Mouse (Mus musculus): ENCODE results near the gene Adprhl1.

Adprhl1 gene

DNA sequence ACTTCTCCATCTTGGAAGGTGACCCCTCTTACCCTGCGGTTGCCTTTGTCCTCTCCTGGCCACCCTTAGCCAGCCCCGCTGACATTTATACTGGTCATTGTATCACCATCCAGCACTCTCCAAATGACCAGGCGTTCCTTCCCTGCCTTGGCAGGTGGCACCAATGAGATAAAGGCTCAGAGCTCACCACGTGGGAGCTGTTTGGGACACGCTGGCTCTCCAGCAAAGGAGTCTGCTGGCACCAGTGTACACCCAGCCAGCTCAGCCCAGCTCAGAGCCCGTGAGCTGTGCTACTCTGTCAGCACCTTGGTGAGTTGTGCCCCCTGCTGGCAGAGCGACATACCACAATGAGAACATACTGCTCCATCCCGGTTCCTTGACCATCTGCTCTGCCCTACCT, at the start of gene Adprhl1:
Gene Adprhl1, minus strand, starts transcription at position 144 of the 400 bp plus-strand sequence.
- peak; percentile 69 for DNase-seq (ENCODE audit: low spot score)

DNA sequence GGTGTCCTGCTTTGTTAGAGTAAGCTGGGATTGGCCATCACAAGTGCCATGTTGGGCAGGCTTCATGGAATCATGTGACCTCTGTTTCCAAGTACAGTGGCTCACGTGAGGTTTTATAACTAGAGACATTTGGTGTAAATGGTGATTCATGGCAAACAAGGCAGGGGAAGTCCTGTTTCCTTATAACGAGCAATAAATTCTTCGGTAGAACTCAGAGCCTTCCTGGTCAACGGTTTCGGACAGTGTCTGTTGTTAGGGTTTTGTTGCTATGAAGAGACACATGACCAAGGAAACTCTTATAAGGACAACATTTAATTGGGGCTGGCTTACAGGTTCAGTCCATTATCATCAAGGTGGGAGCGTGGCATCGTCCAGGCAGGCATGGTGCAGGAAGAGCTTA, 47.1 kb upstream of the Adprhl1 start:
- DNase-seq (ENCODE audit: low spot score): no peak

DNA sequence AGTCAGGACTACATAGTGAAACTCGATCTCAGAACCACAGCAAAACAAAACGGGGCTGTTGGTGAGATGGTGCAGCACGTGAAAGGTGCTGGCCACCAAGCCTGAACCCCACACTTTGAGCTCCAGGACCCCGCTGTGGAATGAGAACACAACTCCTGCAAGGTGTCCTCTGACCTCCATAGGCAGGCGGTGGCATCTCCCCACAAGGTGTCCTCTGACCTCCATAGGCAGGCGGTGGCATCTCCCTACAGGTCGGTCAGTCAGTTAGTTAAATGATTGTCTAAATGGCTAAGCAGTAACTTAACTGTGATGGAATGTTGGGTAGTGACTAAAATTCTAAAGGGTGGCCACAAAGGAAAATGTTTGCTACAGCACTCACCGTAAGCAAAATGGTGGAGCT, 45.6 kb upstream of the Adprhl1 start:
- no peak for DNase-seq (ENCODE audit: low spot score)

DNA sequence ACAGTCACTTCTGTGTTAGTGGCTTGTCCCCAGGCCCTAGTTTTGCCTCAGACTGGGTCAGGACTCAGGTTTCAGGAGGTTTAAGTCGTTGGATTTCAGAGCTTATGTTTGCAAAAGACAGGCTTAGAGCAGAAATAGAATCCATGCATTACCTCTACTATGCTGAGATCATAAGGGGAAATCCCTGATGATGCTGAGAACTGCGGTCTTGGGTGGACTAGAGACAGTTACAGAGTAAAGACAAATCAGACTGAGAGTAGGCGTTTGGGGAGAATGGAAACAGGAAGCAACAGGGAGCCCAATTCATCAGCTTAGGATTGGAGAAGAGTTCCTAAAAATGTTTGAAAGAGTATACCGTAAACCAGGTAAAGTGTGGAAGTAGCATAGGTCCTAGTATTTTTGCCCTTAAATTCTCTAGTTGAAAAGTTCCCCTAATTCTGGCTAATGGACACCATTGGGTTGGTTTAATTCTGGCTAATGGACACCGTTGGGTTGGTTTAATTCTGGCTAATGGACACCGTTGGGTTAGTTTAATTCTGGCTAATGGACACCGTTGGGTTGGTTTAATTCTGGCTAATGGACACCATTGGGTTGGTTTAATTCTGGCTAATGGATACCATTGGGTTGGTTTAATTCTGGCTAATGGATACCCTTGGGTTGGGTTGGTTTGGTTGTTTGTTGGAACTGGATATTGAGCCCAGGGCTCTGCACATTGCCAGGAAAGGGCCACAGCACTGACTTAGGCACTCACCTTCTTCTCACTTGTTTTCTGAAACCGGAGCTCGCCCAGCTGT, 39.9 kb upstream of the Adprhl1 start:
- no peak for DNase-seq (ENCODE audit: low spot score)

DNA sequence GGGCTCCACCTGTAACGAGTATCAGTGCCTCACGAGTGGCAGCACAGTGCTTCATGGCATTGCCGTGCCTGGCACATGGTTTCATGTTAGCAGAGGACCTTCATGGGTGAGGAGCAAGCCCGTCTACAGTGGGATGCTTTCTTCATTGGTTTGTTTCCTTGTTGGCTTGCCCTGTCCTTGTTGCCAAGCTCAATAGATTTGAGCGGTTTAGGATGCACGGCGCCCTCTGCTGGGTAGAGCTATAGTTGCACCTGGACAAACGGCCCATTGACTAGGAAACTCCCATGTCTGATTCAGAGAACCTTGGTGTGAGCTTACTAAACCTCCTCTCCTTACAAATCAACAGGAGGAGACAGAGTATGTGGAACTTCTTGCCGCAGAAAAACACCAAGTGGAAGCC, 38.4 kb upstream of the Adprhl1 start:
- peak; percentile 61 for DNase-seq (ENCODE audit: low spot score)

DNA sequence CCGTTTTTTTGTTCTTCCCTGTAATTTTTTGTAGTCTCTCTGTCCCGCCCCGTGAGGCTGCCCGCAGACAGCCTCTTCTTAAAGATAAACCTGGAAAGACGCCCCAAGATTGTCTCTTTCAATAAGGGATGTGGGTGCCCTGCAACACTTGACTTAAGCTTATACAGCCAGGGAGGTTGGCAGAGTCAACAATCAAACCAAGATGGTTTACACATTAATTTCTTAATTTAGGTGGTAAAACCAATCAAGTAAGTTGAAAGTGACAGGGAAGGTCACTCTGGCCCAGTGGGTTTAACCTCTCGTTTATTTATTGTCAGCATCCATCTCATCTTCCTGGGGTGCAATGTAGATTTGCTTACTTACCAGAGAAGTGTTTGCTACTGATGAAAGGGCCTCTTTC, 34.7 kb upstream of the Adprhl1 start:
- DNase-seq (ENCODE audit: low spot score): no peak

DNA sequence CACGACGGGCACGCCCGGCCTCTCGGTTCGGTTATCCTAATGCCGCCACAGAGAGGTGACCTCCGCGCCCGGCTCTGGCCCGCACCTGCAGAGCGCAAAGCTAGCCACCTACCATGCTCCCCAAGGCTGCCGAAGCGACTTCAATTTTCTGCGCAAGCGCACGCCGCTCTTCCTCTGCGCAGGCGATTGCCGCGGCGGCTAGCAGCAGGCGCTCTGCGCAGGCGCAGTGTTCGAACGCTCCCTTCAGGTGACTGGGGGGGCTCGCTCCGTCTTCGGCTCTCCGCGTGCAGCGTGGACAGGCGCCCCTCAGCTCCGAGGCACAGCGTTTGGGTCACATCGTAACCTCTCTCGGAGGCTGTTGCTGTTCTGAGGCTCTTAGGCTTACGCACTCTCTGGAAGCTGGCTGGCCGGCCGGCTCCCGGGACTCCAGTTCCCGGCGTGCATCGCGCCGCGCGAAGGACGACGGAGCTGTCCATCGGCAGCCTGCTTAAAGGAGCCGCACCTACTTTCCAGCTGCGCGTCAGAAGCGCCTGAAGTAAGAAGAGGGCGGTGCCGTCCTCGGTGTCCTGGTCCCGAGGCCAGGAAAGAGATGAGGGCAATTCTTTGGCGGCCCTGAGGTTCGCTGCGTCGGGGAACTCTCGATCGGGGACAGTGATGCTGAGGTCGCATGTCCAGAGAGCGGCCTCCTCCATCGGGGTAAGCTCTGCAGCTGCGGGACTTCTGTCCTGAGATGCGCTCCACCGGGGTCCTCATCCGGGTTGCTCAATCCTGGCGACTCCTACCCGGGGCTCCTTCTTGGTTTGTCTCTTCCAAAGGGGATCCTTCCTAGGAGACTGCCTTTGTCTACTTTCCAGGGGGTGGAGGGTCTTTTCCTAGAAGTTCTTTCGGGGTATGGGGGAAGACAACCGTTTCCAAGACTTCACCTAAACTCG, 34.0 kb upstream of the Adprhl1 start, which contains the start of the genes Dcun1d2 and Tmco3:
Gene Dcun1d2, minus strand, starts transcription at position 440 of the 932 bp plus-strand sequence.
Gene Tmco3, plus strand, starts transcription at position 499 of the 932 bp plus-strand sequence.
- DNase-seq (ENCODE audit: low spot score): peak; percentile 91

DNA sequence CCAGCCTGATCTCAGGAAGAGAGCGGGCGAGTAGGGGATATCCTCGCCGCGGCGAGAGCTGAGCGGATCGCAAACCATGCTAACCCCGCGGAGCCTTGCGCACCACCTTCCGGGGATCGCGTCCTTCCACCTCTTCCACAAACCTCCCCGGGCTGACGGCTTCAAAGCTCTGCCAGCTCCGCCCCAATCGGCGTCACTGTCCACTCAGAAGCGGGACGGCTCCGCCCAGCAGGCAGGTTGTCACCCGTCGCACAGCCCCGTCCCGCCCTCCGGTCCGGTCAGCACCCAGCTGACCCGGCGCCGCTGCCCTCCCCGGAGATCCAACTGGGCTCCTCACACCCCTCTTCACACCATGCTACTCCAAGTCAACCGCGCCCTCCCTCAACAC, 33.3 kb upstream of the Adprhl1 start:
- peak; percentile 59 for DNase-seq (ENCODE audit: low spot score)

DNA sequence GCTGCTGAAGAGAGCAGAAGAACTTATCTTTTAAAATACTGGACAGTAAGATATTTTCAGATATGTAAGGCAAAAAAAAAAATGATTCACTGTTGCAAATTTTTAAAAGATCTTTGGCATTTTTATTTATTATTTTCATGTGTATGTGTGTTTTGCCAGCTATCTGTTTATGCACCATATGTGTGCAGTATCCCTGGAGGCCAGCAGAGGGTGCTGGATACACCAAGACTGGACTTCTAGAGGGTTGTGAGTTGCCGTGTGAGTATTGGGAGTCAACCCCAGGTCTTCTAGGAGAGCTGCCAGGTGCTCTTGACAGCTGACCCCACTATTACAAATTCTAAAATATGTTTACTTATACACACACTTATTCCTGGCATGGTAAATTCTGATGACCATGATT, 29.2 kb upstream of the Adprhl1 start:
- no peak for DNase-seq (ENCODE audit: low spot score)

DNA sequence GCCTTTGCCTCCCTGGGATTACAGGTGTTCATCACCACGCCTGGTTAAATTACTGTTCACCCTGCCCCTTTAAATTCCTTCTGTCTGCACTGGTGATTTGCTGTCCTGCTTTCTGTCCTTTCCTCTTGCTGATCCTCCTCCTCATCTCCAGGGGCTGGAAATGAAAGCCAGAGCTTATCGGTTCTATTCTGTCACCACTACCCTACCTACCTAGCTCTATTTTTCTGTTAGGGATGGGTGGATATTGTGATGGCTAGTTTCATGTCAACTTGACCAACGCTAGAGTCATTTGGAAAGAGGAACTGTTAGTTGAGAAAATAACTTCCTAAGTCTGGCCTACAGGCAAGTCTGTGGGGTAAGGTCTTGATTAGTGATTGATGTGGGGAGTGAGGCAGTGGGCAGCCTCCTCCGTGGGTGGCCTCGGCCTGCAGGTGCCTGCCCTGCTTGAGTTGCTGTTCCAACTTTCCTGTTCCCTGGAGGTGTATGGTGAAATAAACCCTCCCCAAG, 23.0 kb upstream of the Adprhl1 start:
- DNase-seq (ENCODE audit: low spot score): no peak

DNA sequence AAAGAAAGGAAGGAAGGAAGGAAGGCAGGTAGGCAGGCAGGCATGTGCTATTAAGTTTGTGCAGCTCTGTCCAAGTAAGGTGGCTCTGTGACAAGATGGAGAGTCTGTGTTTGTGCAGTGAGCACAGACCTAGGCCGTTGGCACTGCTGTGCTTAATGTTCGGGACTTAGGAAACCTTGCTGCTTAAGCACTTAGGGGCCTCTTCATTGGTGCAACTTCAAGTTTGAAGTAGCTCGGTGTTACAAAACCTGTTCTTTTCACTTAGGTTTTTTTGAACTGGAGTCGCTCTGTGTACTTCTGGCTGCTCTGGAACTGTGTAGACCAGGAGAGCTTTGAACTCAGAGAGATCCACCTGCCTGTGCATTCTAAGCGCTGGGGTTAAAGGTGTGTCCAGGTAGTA, 18.9 kb upstream of the Adprhl1 start:
- no peak for DNase-seq (ENCODE audit: low spot score)

DNA sequence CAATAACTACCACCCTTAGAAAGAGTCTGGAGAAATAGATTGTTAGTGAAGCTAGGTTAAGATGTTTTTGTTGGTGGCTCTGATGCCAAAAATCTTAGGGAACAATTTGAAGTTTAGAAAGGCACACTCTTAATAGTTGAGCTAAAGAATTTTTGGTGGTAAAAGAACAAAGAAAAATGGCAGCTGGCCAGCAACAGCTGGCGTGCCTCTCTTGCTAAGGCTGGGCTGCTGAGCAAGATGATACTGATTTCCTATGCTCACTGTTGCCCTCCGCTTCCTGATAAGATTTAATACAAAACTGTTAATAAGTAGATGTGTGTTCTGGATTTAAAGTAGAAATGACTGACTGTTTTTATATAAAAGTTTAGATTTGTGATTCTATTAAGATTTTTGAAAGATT, 13.6 kb upstream of the Adprhl1 start:
- no peak for DNase-seq (ENCODE audit: low spot score)

DNA sequence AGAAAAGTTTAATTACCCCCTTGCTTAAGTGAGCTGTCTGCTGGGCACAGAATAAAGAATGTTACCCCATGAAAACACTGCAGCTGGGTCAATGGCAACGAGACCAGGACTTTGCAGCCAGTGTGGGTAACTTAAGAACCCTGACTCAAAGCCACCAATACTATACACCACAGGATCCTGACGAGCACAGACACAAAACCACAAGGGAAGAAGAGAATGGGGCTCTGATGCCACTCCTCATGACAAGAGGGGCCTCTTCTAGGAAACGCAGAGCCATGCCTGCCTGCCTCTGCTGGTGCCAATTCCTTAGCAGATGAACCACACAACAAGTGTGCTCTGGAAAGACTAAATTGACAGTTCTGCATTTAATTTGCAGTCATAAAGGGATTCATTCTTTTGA, 9.4 kb upstream of the Adprhl1 start:
- no peak for DNase-seq (ENCODE audit: low spot score)

DNA sequence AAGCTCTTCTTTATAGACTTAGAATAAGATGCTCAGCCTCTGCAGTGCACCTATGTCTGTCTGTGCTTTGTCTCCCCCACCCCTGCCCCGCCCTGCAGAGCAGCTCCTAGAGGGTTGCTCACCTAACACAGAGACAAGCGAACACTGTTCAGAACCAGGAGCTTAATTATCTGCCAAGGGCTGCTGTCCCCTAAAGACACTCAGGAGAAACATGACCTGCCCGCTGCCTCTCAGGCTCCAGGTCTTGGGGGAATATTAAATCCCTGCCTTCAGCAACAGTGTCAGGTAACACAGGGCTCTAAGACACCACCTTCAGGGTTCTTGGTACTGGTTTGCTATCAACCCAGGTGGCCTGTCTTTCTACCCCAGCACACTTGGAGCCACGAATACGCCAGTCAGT, 549 bp downstream of the Adprhl1 start:
- no peak for DNase-seq (ENCODE audit: low spot score)

DNA sequence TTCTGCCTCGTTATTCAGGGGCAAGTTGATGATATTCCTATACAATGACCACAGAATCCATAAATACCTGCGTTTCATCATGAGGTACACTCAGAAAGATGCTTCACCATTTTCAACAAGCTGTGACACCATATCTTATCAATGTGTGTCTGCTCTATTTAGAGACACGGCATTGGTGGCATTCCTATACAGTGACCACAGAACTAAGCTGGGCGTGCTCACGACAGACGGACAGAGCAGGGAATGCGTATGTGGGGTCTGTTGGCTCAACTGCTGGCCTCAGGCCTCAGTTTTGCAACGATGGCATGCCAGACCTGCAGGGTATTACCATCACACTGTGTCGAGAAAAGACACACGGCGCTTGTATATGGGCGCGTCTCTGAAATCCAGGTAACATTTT, 1.1 kb downstream of the Adprhl1 start:
- no peak for DNase-seq (ENCODE audit: low spot score)

DNA sequence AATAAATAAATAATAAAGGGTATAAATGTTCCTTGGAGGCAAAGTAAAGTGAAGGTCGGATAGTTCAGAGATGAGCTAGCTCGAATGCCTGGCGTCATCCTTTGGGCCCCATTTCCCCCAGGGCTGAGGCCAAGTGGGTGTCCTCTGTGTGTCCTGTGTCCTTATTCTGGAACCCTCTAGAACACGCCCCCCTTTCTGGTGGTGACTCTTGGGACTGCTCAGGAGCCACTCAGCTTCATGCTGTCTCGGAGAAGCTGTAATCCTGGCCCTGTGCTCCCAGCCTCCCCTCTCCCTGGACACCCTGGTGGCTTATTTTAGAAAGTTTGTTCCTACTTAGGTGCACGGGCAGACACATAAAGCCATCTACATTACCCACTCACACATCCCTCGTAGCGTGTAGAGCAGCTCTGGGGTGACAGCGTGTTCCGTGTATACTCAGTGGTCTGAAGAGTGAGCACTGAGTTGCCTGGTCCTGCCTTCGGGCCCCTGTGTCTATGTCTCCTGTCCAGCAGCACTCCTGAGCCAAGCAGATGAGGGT, 9.6 kb downstream of the Adprhl1 start:
- DNase-seq (ENCODE audit: low spot score): no peak

DNA sequence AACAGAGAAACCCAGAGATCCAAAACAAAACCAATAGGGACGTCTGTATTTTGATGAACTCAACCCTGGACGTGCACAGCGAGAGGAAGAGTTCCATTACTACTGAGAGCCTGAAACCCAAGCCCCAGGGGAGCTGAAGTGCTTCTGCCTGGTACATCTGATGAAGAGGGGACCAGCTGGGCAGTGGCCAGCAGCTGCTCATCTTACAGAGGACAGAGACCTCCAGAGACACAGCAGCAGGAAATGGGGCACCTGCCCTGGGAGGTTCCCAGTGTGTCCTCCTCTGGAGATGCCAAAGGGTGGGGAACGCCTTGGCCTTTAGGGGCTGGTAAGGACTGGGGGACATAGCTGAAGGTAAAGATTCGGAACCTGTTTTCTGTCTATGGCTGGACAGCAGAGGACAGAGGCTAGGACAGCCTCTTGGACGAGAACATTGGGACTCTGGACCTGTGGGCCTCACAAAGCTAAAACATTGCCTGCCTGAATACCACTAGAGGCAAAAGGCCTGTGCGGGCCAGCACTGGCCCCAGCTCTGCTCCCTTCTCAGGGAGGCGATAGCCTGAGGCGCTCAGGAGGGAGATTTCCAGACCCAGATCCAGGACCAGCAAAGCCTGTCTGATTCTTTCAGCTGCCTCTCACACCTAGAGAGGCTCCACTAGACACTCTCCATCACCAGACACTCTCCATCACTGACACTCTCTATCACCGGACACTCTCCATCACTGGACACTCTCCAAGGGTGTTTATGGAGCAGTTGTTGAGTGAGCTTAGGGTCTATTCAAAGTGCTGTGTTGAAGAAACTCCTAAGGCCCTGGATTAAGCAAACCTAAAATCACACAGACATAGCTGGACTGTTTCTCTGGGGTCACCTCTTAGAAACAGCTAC, 10.7 kb downstream of the Adprhl1 start:
- DNase-seq (ENCODE audit: low spot score): no peak

DNA sequence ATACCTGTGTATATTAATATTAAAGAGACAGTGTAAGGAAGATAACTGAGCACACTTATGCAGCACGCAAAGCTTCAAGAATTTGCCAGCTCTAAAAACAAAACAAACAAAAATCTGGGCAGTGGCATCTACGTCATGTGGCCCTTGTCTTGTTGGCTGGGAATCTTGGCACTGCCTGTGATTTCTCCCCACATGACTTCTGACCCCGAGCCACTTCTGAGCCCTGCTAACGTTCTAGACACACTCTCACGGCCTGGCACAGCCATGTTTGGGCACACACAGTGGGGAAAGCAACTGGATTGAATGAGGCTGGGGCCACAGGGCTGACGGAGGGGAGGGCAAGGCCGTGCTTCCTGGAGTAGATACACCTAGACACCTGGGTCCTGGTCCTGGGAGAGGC, 13.3 kb downstream of the Adprhl1 start:
- no peak for DNase-seq (ENCODE audit: low spot score)

DNA sequence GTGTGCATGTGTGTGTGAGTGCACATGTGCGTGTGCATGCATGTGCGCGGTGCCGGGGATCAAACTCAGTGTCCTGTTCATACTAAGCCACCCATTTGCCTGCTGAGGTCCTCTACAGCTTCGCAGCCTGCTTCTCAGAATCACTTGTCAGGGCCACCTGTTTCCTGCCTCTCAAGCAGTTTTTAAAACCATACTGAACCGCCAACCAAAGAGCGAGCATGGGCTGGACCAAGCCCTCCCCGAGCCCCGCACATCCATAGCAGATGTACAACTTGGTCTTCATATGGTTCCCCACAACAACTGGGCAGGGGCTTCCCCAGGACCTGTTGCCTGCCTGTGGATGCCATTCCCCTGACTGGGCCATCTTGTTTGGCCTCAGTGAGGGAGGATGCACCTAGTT, 13.9 kb downstream of the Adprhl1 start:
- DNase-seq (ENCODE audit: low spot score): no peak

DNA sequence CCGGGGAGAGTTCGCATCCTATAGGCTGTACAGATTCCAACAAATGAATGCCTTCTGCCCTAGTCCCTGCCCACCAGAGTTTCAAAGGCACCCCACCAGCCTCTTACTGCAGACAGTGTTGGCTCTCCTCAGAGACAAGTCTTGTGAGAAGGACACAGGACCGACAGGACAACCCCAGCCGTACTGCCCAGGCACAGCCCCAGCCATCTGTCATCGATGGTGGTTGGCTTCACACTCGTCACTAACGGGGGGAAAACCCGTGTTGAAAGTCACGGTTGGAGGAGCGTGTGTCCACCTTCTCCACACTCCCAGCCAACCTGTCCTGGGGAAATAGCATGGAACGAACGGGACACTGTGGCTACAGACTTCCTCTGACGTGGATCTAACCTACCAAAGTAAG, 19.2 kb downstream of the Adprhl1 start:
- DNase-seq (ENCODE audit: low spot score): no peak

DNA sequence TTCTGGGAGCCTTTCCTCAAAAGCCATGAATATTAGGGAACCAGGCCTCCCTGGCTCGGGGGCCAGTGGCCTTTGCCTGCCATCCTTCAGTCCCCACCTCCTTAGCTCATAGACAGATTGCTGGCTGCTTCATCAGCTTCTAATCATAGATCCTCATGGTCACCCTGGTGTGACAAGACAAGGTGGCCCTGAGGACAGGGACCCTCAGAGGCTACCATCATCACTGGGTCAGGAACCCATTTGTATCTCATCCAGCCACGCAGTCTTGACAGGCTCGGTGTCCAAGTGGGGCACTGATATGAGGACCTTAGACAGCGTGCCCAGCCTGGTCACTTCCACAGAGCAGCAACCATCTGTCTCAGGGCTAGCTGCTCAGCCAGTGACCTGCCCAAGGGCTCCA, 23.5 kb downstream of the Adprhl1 start:
- DNase-seq (ENCODE audit: low spot score): no peak

DNA sequence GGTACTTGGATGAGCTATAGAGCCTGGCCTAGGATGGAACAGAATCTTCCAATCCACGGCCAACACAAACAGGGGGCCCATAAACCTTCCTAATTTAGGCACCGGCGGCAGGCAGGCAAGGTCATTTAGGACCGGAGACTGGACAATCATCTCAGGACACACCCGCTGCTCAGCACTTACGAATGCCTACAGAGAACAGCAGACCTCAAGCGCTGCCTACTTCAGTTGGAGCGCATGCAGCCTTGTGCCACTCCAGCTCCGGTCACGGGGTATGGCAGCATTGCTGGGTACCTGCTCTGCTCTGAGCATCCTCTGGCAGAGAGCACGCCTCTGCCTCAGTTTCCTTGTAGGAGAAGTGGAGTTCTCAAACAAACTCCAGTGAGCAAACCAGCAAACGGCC, 24.2 kb downstream of the Adprhl1 start:
- DNase-seq (ENCODE audit: low spot score): no peak

Measured in layer of hippocampus, adult 9-10 months (tissue).